Mouse (Mus musculus) small intestine, adult 2 months (tissue): ENCODE data around the gene Sec16a. TPM values are rescaled to one million over a fixed set of nuclear protein-coding genes. Genes with fewer than 3 reads are reported as not detected.
"Not testable (repeated sequence)": the region's sequence is repeated elsewhere in the genome, so short reads cannot be mapped to it uniquely, and the experiment has no call there.

ENCODE experiments used
- H3K27ac ChIP-seq: fragments of 200-500 bp; 2 replicates; pipeline ENCODE4 v1.5.1; 2012; ENCODE audit warnings: low read depth, low read length, control low read depth, inconsistent platforms; ENCODE audit not compliant: insufficient read depth
- H3K27me3 ChIP-seq: fragments of 200-500 bp; 2 replicates; pipeline ENCODE4 v1.6.1; 2012; ENCODE audit warnings: mild to moderate bottlenecking, moderate library complexity, low read length, inconsistent platforms; ENCODE audit not compliant: control insufficient read depth, insufficient read depth
- H3K36me3 ChIP-seq: fragments of 200-500 bp; 2 replicates; pipeline ENCODE4 v1.6.1; 2012; ENCODE audit warnings: mild to moderate bottlenecking, low read length, control low read depth, inconsistent platforms; ENCODE audit not compliant: control insufficient read depth, insufficient read depth
- H3K4me1 ChIP-seq: fragments of 200-500 bp; 2 replicates; pipeline ENCODE4 v1.6.1; 2012; ENCODE audit warnings: low read length, inconsistent platforms, mixed read lengths; ENCODE audit not compliant: control insufficient read depth, insufficient read depth, insufficient read length
- H3K4me3 ChIP-seq: fragments of 200-500 bp; 2 replicates; pipeline ENCODE4 v1.5.1; 2012; ENCODE audit warnings: low read depth, mild to moderate bottlenecking, control low read depth, inconsistent platforms, low read length, moderate library complexity
- CTCF ChIP-seq: fragments of 200-500 bp; IDR thresholded peaks from 2 replicates; pipeline ENCODE4 v1.5.1; 2012; ENCODE audit warnings: low read depth, mild to moderate bottlenecking, control low read depth, inconsistent platforms, low read length, moderate library complexity, mixed read lengths; ENCODE audit not compliant: insufficient replicate concordance, insufficient read length; ENCODE audit errors: extremely low read depth
- POLR2A ChIP-seq: fragments of 200-500 bp; IDR thresholded peaks from 2 replicates; pipeline ENCODE4 v1.6.1; 2012; ENCODE audit warnings: low read depth, mild to moderate bottlenecking, control low read depth, inconsistent platforms, low read length, moderate library complexity
- WGBS: fragments of 180-500 bp; shearing (Covaris S2); methylation state at CpG from one replicate; pipeline ENCODE4 v1.1.7; 2018; 5-methylcytosine and 5-hydroxymethylcytosine counted together
- polyA plus RNA-seq: library from polyadenylated mRNA; depleted of rRNA; stranded (reverse); fragments of >200 nt; gene quantifications from 2 replicates; pipeline ENCODE4 v1.2.3, GENCODE M21; 2012

Gene Sec16a
- polyA plus RNA-seq, 1 experiment = 105 TPM

DNA sequence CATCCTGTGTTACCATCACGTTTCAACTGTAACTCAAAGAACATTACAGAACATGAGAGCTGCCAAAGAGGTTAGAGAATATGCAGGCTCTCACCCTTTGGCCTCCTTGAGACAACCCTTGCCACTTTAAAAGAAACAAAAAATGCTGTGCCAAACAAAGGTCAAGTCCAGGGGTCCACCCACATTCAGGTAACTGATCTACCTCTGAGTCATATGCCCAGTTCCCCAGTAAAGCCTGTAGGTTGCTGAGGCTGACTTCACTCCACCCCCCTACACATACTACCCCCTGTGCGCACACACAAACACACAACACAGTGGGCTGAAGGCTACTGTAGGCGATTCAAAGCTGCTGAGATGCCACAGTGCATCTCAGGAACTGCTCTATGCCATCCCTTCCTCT lies 57.3 kb downstream of the Sec16a start:
- H3K4me1 ChIP-seq = peaks cover 7% of the 10 kb centered on the region
- WGBS = 80% methylated on average over 3 of the region's 3 CpGs
- no peak overlapping the region for H3K27ac ChIP-seq
- H3K36me3 ChIP-seq = peaks cover 61% of the 10 kb centered on the region
- TF ChIP-seq POLR2A (no peak), CTCF (no peak)
- no peaks in the 10 kb centered on the region for H3K27me3 ChIP-seq
- H3K4me3 ChIP-seq = no peak overlapping the region

DNA sequence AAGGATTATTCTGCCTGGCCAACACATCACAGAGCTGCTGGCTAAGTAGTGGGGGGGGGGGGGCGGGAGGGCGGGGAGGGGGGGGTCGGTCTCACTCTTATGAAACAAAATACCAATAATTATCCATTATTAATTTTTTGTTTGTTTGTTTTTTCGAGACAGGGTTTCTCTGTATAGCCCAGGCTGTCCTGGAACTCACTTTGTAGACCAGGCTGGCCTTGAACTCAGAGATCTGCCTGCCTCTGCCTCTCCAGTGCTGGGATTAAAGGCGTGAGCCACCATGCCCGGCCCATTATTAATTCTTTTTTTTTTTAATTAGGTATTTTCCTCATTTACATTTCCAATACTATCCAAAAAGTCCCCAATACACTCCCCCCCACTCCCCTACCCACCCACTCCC lies 64.1 kb downstream of the Sec16a start:
- WGBS = 24% methylated on average over 6 of the region's 6 CpGs
- not testable (repeated sequence) for H3K27me3 ChIP-seq, H3K27ac ChIP-seq, H3K4me1 ChIP-seq
- Histone ChIP-seq H3K36me3 (peaks cover 40% of the 10 kb centered on the region), H3K4me3 (peak overlapping the region; percentile 98)

DNA sequence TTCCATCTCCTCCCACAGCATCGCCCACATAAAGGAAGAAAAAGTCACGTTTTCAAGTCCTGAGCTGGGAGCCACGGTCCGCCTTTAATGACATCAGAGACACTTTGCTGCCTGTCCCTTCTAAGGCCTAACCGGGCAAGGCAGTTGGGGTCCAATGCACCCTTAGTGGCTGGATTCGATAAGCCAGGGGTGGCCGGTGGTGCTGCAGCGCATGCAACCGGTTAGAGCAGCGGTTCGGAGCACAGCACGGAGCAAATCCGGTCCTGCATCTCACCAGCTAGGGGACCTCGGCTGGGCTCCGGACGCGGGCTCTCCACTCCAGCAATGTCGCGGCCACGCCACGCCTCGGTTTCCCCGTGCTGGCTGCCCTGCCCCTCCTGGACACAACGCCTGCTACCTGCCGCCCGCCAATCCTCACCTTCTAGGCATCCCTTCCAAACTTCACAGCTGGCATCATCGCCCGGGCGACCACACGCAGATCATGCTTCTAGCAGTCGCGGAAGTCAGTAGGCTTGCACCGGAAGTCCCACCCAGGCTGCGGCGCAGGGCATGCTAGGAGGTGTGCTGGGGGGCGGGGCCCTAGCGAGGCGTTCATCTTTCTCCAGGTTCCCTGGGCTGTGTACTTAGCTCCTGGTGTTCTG lies 64.8 kb downstream of the Sec16a start, which contains the start of gene Snapc4:
Gene Snapc4, minus strand, starts transcription at position 523 of the 641 bp plus-strand sequence.
- Histone ChIP-seq H3K4me1 (peaks cover 3% of the 10 kb centered on the region; the same call in 1 of the 2 replicates), H3K27ac (peak within 1 kb of the TSS; percentile 7; the same call in 1 of the 2 replicates), H3K4me3 (peak within 1 kb of the TSS; percentile 98), H3K27me3 (no peaks in the 10 kb centered on the region), H3K36me3 (peaks cover 40% of the 10 kb centered on the region)
- under 1% methylated on average over 38 of the region's 38 CpGs for WGBS
- TF ChIP-seq POLR2A = no peak
- TF ChIP-seq CTCF = no peak

DNA sequence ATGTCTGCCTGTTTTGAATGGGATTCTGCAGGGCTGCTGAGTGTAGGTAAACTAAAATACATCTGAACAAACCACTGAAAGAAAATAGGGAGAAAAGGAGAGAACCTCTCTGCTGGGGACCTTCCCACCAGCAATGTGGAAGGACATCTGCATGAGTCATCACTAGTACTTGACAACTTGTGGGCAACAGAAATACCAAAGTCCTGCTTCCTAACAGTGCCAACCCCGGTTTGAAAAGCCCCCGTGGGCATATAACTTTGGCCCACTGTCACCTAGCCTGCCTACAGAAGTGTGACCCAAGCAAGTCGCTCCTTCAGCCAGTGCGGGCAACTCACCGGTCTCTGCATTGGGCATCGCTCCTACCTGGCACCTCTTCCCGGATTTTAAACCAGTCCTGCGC lies 72.6 kb downstream of the Sec16a start:
- WGBS = 95% methylated on average over 8 of the region's 8 CpGs
- no peak for TF ChIP-seq CTCF
- TF ChIP-seq POLR2A = no peak
- no peaks in the 10 kb centered on the region for H3K27me3 ChIP-seq
- H3K4me3 ChIP-seq = no peak overlapping the region
- no peak overlapping the region for H3K27ac ChIP-seq
- H3K36me3 ChIP-seq = peaks cover 70% of the 10 kb centered on the region
- H3K4me1 ChIP-seq = no peaks in the 10 kb centered on the region

DNA sequence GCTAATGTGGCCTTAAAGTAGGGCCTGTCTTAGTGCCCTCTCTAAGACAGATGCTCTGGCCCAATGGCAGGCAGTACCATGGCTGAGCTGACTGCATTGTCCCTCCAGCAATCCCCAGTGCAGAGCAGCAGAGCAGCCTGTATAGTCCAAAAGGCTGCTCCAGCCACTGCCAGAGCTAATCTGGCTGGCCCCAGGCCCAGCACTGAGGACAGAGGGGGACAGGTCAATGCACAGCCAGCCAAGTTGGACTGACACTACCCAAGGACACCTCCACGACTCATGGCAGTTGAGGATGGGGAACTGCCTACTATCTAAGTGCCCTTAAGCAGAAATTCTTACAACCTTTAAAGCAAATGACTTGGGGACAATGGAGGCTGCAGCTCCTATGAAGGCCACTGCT lies 76.4 kb downstream of the Sec16a start:
- 65% methylated on average over 1 of the region's 1 CpGs for WGBS
- TF ChIP-seq POLR2A (no peak), CTCF (no peak)
- peaks cover 60% of the 10 kb centered on the region for H3K36me3 ChIP-seq
- H3K4me1 ChIP-seq = no peaks in the 10 kb centered on the region; the same call in 1 of the 2 replicates
- H3K27ac ChIP-seq = no peak overlapping the region
- H3K27me3 ChIP-seq = no peaks in the 10 kb centered on the region
- no peak overlapping the region for H3K4me3 ChIP-seq

DNA sequence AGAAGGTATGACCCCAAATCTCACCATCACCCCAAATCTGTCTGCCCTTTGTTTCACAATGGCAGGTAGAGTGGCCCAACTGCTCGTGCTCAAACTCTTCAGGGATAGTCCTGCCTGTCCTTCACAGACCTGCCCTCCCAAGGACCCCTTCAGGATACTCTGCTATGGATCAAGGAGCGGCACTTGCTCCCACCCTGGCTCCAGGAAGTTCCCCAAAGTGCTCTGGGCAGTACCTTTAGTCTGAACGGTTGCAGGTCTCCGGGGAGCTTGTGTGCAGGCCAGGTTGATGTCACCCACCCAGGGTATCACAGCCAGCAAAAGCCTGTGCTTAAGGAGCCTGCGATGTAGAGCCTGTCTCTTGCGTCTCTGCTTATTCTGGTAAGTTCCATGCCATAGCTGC lies 77.1 kb downstream of the Sec16a start:
- 92% methylated on average over 6 of the region's 6 CpGs for WGBS
- H3K27me3 ChIP-seq = no peaks in the 10 kb centered on the region
- peaks cover 54% of the 10 kb centered on the region for H3K36me3 ChIP-seq
- no peaks in the 10 kb centered on the region; the same call in 1 of the 2 replicates for H3K4me1 ChIP-seq
- TF ChIP-seq POLR2A (no peak), CTCF (no peak)
- no peak overlapping the region for H3K27ac ChIP-seq
- H3K4me3 ChIP-seq = no peak overlapping the region

DNA sequence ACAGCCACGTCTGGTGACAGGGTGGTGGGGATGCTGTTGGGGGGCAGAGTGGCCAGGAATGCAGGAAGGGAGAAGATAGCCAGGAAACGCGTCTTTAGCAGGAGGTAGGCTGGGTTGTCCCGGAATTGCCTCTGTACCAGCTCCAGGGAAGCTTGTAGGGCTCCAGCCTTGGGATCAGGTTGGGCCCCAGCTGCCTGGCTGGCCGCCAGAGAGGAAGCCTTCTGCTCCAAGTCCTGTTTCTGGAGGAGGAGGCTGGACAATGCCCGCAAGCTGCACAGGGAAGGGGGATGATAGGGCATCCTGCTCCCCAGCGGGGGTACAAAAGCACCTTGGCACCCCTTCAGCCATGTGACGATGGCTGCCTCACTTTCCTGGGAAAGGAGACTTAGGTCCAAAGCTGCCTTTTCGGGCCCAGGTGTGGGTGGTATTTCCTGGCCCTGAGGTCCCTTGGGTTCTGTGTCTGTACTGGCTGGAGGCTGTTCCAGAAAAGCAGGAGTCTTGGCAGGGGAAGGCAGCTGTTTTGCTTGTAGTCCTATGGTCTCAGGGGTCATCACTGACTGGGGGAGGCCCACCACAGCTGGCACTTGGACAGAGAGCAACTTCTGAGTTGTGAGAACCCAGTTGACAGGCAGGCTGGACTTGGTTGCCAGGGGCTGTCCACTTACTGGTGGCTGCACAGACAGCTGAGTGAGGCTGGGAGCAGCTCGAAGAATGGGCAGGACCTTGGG lies 80.1 kb downstream of the Sec16a start:
- Histone ChIP-seq H3K36me3 (peaks cover 39% of the 10 kb centered on the region), H3K27me3 (no peaks in the 10 kb centered on the region), H3K4me1 (peaks cover under 1% of the 10 kb centered on the region), H3K27ac (no peak overlapping the region), H3K4me3 (no peak overlapping the region)
- TF ChIP-seq CTCF (no peak), POLR2A (no peak)
- WGBS = 36% methylated on average over 10 of the region's 10 CpGs
